Mouse (Mus musculus): ENCODE measurements around the gene Pltp. TPM values are rescaled to one million over a fixed set of nuclear protein-coding genes. Genes with fewer than 3 reads are reported as not detected.
A peak's percentile ranks its signal among the peaks of the same experiment; 100 is the strongest.

Gene Pltp
- total and polyA plus RNA-seq, 2 experiments from 2014 or later: 43.4 to 80.7 TPM

DNA sequence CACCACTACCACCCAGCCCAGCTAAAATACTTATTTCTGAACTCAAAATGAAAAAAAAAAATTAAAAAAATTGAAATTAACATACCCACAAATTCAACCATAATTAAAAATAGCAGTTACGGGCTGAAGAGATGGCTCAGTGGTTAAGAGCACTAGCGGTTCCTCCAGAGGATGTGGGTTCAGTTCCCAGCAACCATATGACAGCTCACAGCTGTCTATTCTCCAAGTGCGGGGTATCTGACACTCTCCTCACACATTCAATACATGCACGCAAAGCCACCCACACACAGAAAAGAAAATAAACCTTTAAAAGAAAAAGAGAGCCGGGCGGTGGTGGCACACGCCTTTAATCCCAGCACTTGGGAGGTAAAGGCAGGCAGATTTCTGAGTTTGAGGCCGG, 7.5 kb downstream of the Pltp start:
- Histone ChIP-seq H3K4me3 (ENCODE audit: low read depth, low read length) (no peak overlapping the region), H3K9me3 (ENCODE audit: low read length) (no peaks in the 10 kb centered on the region), H3K9ac (no peak overlapping the region), H3K36me3 (ENCODE audit: insufficient read depth) (no peaks in the 10 kb centered on the region), H3K27ac (ENCODE audit: low read depth, low read length) (no peak overlapping the region), H3K4me2 (ENCODE audit: low read depth) (no peak overlapping the region), H3K27me3 (ENCODE audit: insufficient read depth, low read length) (no peaks in the 10 kb centered on the region; the same call in 1 of the 2 replicates), H3K4me1 (ENCODE audit: insufficient read depth) (no peaks in the 10 kb centered on the region)
- WGBS: 85% methylated on average over 8 of the region's 8 CpGs
- ATAC-seq (no peak), DNase-seq (no peak)
- TF ChIP-seq CTCF (IDR thresholded peaks at IDR 0.05; ENCODE audit: low read depth): no peak

DNA sequence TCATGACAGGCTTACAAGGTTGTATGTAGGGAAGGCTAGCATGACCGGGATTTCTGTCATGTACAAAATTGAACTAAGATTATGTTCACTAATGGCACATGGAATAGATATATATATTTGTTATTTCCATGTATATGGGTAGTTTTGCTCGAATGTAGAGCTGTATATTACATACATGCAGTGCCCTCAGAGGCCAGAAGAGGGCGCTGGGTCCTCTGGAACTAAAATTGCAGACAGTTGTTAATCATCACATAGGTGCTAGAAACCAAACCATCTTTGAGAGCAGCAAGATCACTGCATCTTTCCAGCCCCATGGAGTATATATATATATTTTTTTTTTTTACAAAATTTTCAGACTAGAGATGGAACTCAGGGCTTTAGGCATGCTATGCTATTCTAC, 11.7 kb downstream of the Pltp start:
- ATAC-seq (no peak), DNase-seq (no peak)
- H3K9ac ChIP-seq: no peak overlapping the region
- TF ChIP-seq CTCF (IDR thresholded peaks at IDR 0.05; ENCODE audit: low read depth): peak; percentile 49; the same call in 1 of the 2 replicates
- H3K4me2 ChIP-seq (ENCODE audit: low read depth): no peak overlapping the region
- 59% methylated on average over 3 of the region's 3 CpGs for WGBS
- no peaks in the 10 kb centered on the region for H3K9me3 ChIP-seq (ENCODE audit: low read length)
- no peaks in the 10 kb centered on the region for H3K27me3 ChIP-seq (ENCODE audit: insufficient read depth, low read length)
- no peak overlapping the region for H3K4me3 ChIP-seq (ENCODE audit: low read depth, low read length)
- no peaks in the 10 kb centered on the region for H3K36me3 ChIP-seq (ENCODE audit: insufficient read depth)
- H3K4me1 ChIP-seq (ENCODE audit: insufficient read depth): no peaks in the 10 kb centered on the region
- no peak overlapping the region for H3K27ac ChIP-seq (ENCODE audit: low read depth, low read length)

DNA sequence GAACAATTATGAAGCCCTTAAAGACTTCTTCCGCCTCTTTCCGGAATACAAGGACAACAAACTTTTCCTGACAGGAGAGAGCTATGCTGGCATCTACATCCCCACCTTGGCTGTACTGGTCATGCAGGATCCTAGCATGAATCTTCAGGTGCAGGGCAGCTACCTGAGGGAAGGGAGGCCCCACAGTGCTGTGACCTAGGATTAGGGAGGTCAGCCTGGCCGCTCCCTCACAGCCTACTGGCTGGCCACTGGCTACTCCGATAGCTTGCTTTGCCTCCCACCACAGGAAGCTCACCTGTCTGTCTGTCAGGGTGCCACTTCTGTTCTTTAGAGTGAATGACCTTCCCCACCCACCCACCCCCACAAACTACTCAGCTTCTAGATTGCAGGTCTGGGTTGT, 22.3 kb downstream of the Pltp start:
- ATAC-seq: no peak
- TF ChIP-seq CTCF (IDR thresholded peaks at IDR 0.05; ENCODE audit: low read depth): no peak
- no peak overlapping the region for H3K27ac ChIP-seq (ENCODE audit: low read depth, low read length)
- H3K4me3 ChIP-seq (ENCODE audit: low read depth, low read length): no peak overlapping the region
- peaks cover 34% of the 10 kb centered on the region for H3K36me3 ChIP-seq (ENCODE audit: insufficient read depth)
- H3K9me3 ChIP-seq (ENCODE audit: low read length): no peaks in the 10 kb centered on the region
- no peaks in the 10 kb centered on the region for H3K27me3 ChIP-seq (ENCODE audit: insufficient read depth, low read length)
- no peak for DNase-seq
- 97% methylated on average over 4 of the region's 4 CpGs for WGBS
- H3K4me1 ChIP-seq (ENCODE audit: insufficient read depth): peaks cover 11% of the 10 kb centered on the region; the same call in 1 of the 2 replicates
- no peak overlapping the region for H3K9ac ChIP-seq
- no peak overlapping the region for H3K4me2 ChIP-seq (ENCODE audit: low read depth)

GRCm38 (mm10) chr2:164834531-164834930, 23.0 kb downstream of the Pltp start:
- DNase-seq: no peak
- H3K27ac ChIP-seq (ENCODE audit: low read depth, low read length): no peak overlapping the region
- H3K4me3 ChIP-seq (ENCODE audit: low read depth, low read length): peak overlapping the region; percentile 64
- no peaks in the 10 kb centered on the region for H3K9me3 ChIP-seq (ENCODE audit: low read length)
- H3K36me3 ChIP-seq (ENCODE audit: insufficient read depth): peaks cover 28% of the 10 kb centered on the region
- peak overlapping the region; percentile 98 for H3K4me2 ChIP-seq (ENCODE audit: low read depth)
- 46% methylated on average over 8 of the region's 8 CpGs for WGBS
- peak; percentile 11; the same call in 1 of the 2 replicates for TF ChIP-seq CTCF (IDR thresholded peaks at IDR 0.05; ENCODE audit: low read depth)
- no peak for ATAC-seq
- no peaks in the 10 kb centered on the region for H3K27me3 ChIP-seq (ENCODE audit: insufficient read depth, low read length)
- peaks cover 11% of the 10 kb centered on the region; the same call in 1 of the 2 replicates for H3K4me1 ChIP-seq (ENCODE audit: insufficient read depth)
- H3K9ac ChIP-seq: peak overlapping the region; percentile 70

DNA sequence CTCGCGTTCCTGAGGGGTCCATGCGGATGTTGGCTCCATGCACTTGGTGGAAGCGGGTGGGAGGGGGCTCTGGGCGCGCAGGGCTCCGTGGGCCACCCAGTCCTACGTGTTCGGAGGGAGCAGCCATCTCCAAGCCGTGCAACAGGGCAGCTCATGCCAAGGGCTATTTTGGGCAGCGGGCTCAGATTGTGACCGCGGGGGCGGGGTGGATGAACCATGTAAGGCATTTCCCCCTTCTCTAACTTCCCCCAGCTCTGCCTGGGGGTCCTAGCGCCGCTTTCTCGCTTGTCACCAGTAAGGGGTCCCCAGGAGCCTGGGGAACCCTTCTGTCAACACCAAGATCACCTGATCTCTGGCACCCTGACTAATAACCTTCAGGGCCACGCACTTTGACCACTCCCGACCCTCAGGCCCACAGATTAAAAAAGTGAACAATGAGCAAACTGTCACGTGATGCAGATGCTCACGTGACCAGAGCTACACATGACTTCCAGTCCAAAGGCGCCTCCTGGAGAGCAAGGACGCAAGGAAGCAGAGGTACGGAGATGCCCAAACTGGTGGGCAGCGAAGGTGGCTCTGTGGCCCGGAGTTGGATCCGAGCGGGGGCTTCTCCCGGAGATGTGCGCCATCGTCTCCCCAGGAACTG, 24.1 kb downstream of the Pltp start, which contains the start of gene Neurl2:
Neurl2 (minus strand) TSS at position 143 of the 646 bp plus-strand sequence.
- no peaks in the 10 kb centered on the region for H3K27me3 ChIP-seq (ENCODE audit: insufficient read depth, low read length)
- DNase-seq (peak; percentile 96), ATAC-seq (peak; percentile 77)
- peak; percentile 24; the same call in 1 of the 2 replicates for TF ChIP-seq CTCF (IDR thresholded peaks at IDR 0.05; ENCODE audit: low read depth)
- peak within 1 kb of the TSS; percentile 70 for H3K9ac ChIP-seq
- peaks cover 11% of the 10 kb centered on the region; the same call in 1 of the 2 replicates for H3K4me1 ChIP-seq (ENCODE audit: insufficient read depth)
- H3K36me3 ChIP-seq (ENCODE audit: insufficient read depth): peaks cover 18% of the 10 kb centered on the region; the same call in 1 of the 2 replicates
- WGBS: 2% methylated on average over 31 of the region's 31 CpGs
- H3K27ac ChIP-seq (ENCODE audit: low read depth, low read length): peak within 1 kb of the TSS; percentile 87
- H3K4me2 ChIP-seq (ENCODE audit: low read depth): peak within 1 kb of the TSS; percentile 98
- no peaks in the 10 kb centered on the region for H3K9me3 ChIP-seq (ENCODE audit: low read length)
- H3K4me3 ChIP-seq (ENCODE audit: low read depth, low read length): peak within 1 kb of the TSS; percentile 64

DNA sequence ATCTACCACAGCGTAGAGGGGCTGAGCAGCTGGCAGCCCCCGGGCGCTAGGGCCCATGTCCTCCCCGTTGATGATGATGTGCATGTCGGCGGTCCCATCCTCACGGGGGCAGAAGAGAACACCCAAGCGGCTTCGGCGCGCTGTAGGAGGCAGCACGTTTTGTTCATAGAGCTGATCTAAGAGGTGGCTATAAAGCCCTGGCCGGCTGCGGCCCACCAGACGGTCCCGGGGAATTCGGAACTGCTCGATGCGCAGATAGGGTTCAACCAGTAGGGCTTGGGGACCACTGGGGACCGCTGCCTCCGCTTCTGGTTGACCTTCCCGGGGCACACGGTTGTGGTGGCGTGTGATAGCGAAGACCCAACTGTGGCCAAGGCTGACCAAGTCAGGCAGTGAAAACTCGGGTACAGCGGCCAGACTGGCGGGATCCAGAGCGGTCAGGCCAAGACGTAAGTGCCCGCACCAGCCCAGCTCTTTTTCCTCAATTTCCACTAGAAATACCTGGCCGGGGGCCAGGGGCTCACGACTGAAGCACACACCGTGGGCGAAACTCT, 24.7 kb downstream of the Pltp start, which contains the start of gene Ctsa:
Ctsa (plus strand) TSS at position 126 of the 554 bp plus-strand sequence.
- DNase-seq (peak; percentile 85), ATAC-seq (peak; percentile 92)
- H3K9me3 ChIP-seq (ENCODE audit: low read length): no peaks in the 10 kb centered on the region
- peak within 1 kb of the TSS; percentile 64 for H3K4me3 ChIP-seq (ENCODE audit: low read depth, low read length)
- peaks cover 11% of the 10 kb centered on the region; the same call in 1 of the 2 replicates for H3K4me1 ChIP-seq (ENCODE audit: insufficient read depth)
- peaks cover 17% of the 10 kb centered on the region for H3K36me3 ChIP-seq (ENCODE audit: insufficient read depth)
- WGBS: 1% methylated on average over 35 of the region's 35 CpGs
- peak; percentile 79 for TF ChIP-seq CTCF (IDR thresholded peaks at IDR 0.05; ENCODE audit: low read depth)
- peak within 1 kb of the TSS; percentile 87 for H3K27ac ChIP-seq (ENCODE audit: low read depth, low read length)
- no peaks in the 10 kb centered on the region for H3K27me3 ChIP-seq (ENCODE audit: insufficient read depth, low read length)
- H3K9ac ChIP-seq: peak within 1 kb of the TSS; percentile 70
- peak within 1 kb of the TSS; percentile 98 for H3K4me2 ChIP-seq (ENCODE audit: low read depth)

All from forebrain, postnatal 0 days (tissue).